Mouse (Mus musculus): ENCODE measurements around the gene Dclre1b. TPM values are rescaled to one million over a fixed set of nuclear protein-coding genes. Genes with fewer than 3 reads are reported as not detected.
"Not testable (repeated sequence)": the region's sequence is repeated elsewhere in the genome, so short reads cannot be mapped to it uniquely, and the experiment has no call there.

Gene Dclre1b
- polyA plus RNA-seq, 1 experiment from 2014 or later: 33.3 TPM

DNA sequence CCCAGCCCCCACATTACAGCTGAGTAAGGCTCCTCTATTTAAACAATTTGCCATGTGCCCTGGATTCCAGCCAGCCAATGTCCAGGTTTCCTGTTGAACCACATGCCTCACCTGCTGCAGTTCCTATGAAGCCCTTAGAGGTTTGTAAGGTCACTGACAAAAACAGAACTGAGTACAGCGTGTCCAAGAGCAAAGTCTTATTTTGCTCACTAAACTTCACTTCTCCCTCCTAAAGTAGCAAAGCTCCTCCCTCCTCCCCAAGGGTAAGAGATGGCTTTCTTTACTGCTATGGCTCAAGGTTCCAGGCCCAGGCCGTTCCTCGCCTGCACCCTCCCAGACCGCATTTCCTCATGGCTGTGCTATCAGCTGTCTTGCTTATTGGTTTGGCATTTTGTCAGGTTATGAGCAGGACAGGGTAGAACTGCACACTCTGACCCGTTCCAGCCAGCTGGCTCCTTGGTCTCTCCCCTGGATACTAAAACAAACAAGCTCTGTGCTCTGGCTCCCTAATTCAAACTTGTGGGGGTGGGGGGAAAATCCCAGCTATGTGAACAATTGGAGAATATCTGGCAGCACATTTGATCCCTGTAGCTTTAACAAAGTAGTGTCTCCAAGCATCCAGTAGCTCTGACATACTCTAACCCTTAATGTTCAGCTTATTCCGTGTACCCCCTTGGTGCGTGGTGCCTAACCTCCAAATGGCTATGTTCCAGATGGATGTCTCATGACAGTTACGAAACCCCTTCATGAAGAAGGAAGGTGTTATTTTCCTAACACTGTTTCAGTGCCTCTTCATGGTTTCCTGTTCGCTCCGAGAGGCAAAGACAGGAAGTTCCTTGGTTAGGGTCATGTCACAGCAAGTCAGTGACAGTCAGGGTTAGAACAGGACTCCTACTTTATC, 7.4 kb downstream of the Dclre1b start:
- Histone ChIP-seq H3K4me1 (peaks cover 7% of the 10 kb centered on the region; the same call in 1 of the 2 replicates), H3K4me2 (replicated peaks) (no peak overlapping the region), H3K27ac (peak overlapping the region; percentile 33; the same call in 1 of the 2 replicates), H3K27me3 (no peaks in the 10 kb centered on the region), H3K36me3 (peaks cover 44% of the 10 kb centered on the region), H3K9ac (no peak overlapping the region), H3K9me3 (no peaks in the 10 kb centered on the region), H3K4me3 (no peak overlapping the region)
- WGBS: 75% methylated on average over 10 of the region's 10 CpGs
- peak; percentile 80 for ATAC-seq (ENCODE audit: low FRiP score, low read depth)

DNA sequence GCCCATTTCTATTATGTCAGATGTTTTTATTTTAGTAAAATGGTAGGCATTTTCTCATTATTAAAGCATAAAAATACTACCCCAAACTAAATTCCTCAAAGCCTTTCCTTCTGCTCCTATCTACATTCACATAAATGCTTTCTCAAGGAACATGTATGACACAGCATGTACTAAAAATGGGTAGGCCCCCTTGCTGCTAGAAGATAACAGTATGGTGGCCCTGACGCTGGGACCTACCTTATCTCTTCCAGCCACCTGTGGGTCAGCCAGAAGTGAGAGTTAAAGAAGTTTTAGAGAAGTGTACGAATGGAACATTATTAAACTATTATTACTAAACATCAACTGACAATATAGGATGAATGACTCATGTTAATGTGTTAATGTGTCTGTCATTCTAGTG, 9.7 kb downstream of the Dclre1b start:
- WGBS: 78% methylated on average over 2 of the region's 2 CpGs
- Histone ChIP-seq H3K4me1 (peaks cover 7% of the 10 kb centered on the region; the same call in 1 of the 2 replicates), H3K4me2 (replicated peaks) (no peak overlapping the region), H3K27me3 (no peaks in the 10 kb centered on the region), H3K9ac (no peak overlapping the region), H3K27ac (no peak overlapping the region), H3K9me3 (no peaks in the 10 kb centered on the region), H3K36me3 (peaks cover 27% of the 10 kb centered on the region), H3K4me3 (no peak overlapping the region)
- ATAC-seq (ENCODE audit: low FRiP score, low read depth): no peak

DNA sequence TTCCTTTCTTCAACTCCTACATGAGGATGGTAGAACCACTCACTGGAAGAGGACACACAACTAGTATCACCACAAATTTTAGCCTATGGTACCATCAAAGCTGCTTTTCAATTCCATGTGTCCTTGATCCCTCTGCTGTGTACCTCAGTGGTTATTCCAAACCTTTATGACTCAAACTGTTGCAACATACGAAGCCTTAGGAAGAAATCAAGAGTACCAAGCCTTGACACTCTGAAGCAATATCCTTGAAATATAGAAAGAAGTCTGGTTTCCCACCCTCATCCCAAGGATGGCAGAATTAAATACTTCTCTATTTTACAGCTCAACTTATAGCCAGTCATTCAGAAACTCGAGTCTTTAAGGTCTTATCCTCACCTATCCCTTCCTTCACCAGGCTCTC, 12.9 kb downstream of the Dclre1b start:
- Histone ChIP-seq H3K27ac (no peak overlapping the region), H3K36me3 (no peaks in the 10 kb centered on the region), H3K9ac (no peak overlapping the region), H3K9me3 (no peaks in the 10 kb centered on the region), H3K27me3 (0 out of 2 replicates have a peak, but pooled peaks cover 3% of the 10 kb centered on the region), H3K4me3 (no peak overlapping the region), H3K4me2 (replicated peaks) (no peak overlapping the region), H3K4me1 (peaks cover 6% of the 10 kb centered on the region; the same call in 1 of the 2 replicates)
- 56% methylated on average over 2 of the region's 2 CpGs for WGBS
- no peak for ATAC-seq (ENCODE audit: low FRiP score, low read depth)

DNA sequence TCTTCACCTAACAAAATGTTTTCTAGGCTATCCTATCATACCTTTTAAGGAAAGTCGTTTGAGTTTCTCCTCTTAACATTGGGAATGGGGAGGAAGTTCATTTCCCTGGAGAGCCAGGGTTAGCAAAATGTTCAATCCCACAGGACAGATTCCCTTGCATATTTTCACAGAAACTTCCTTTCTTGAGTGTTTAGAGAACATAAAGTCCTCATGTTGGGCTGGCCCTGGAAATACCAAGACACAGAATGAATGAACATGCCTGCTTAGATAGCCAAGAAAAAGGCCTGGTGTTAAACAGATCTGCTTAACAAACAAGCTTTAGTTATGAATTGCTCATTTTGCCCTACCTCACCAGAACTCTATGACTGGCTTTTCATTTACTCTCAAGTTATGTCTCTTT, 16.7 kb downstream of the Dclre1b start:
- Histone ChIP-seq H3K4me2 (replicated peaks) (no peak overlapping the region), H3K4me1 (peaks cover 21% of the 10 kb centered on the region)
- no peak for ATAC-seq (ENCODE audit: low FRiP score, low read depth)

DNA sequence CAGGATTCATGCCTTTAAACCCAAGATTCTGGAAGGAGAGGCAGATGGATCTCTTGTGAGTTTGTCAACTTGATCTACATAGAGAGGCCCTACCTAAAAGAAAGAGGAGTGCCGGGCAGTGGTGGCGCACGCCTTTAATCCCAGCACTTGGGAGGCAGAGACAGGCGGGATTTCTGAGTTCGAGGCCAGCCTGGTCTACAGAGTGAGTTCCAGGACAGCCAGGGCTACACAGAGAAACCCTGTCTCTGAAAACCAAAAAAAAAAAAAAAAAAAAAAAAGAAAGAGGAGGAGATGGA, 17.2 kb downstream of the Dclre1b start:
- not testable (repeated sequence) for H3K9me3 ChIP-seq; H3K27me3 ChIP-seq; H3K27ac ChIP-seq; ATAC-seq (ENCODE audit: low FRiP score, low read depth); H3K36me3 ChIP-seq
- Histone ChIP-seq H3K9ac (peak overlapping the region; percentile 93; the same call in 1 of the 2 replicates), H3K4me2 (replicated peaks) (peak overlapping the region; percentile 77), H3K4me3 (peak overlapping the region; percentile 93; the same call in 1 of the 2 replicates), H3K4me1 (peaks cover 25% of the 10 kb centered on the region)
- 85% methylated on average over 5 of the region's 5 CpGs for WGBS

More for the DNA sequence above, 16.7 kb downstream of the Dclre1b start:
- 78% methylated on average over 1 of the region's 1 CpGs for WGBS
- no peaks in the 10 kb centered on the region for H3K9me3 ChIP-seq
- H3K27me3 ChIP-seq: 0 out of 2 replicates have a peak, but pooled peaks cover 3% of the 10 kb centered on the region
- H3K27ac ChIP-seq: no peak overlapping the region
- no peak overlapping the region for H3K9ac ChIP-seq
- H3K36me3 ChIP-seq: no peaks in the 10 kb centered on the region
- no peak overlapping the region for H3K4me3 ChIP-seq

DNA sequence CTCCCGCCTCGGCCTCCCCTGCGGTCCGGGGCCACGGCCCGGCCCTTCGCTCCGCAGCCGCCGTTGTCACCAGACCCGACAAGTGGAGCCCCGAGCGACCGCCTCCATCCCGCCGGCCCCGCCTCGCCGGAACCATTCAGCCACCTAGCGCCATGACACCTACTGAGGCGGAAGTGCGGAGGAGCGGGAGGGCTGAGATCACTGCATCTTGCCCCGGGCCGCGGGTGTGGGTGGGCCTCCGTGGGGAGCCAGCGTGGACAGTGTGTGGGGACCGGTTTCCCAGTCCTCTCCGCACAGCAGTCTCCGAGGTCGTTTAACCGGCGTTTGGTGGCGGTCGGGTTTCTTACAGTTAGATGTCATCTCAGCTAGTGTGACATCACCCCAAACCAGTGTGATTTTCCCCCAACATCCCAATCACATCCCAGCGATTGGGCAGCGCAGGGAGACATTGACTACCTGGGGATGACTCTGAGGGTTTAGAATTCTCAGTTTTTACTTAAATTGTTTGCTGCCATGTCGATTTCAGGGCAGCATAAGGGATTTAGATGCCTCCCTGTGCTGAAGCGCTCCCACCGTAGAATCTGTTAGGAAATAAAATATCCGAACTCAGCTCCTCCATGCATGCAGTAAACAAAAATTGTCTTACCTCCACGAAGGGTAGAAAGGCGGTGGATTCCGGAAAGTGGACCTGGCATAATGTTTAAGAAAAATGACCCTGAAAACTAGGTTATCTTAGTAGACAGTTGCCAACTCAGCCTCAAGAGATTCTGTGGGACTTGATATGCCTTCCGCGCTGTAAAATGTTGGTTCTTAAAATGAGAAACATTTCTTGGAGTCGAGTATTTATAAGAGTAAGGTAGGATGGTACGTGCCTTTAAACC, 17.8 kb downstream of the Dclre1b start, which contains the start of gene Hipk1:
Gene Hipk1, minus strand, starts transcription at position 334 of the 881 bp plus-strand sequence.
- Histone ChIP-seq H3K9me3 (no peaks in the 10 kb centered on the region), H3K27ac (peak within 1 kb of the TSS; percentile 89), H3K4me2 (replicated peaks) (peak within 1 kb of the TSS; percentile 77), H3K9ac (peak within 1 kb of the TSS; percentile 93), H3K36me3 (no peaks in the 10 kb centered on the region), H3K4me3 (peak within 1 kb of the TSS; percentile 93), H3K4me1 (peaks cover 25% of the 10 kb centered on the region), H3K27me3 (0 out of 2 replicates have a peak, but pooled peaks cover 3% of the 10 kb centered on the region)
- WGBS: 10% methylated on average over 49 of the region's 49 CpGs
- peak; percentile 96 for ATAC-seq (ENCODE audit: low FRiP score, low read depth)

DNA sequence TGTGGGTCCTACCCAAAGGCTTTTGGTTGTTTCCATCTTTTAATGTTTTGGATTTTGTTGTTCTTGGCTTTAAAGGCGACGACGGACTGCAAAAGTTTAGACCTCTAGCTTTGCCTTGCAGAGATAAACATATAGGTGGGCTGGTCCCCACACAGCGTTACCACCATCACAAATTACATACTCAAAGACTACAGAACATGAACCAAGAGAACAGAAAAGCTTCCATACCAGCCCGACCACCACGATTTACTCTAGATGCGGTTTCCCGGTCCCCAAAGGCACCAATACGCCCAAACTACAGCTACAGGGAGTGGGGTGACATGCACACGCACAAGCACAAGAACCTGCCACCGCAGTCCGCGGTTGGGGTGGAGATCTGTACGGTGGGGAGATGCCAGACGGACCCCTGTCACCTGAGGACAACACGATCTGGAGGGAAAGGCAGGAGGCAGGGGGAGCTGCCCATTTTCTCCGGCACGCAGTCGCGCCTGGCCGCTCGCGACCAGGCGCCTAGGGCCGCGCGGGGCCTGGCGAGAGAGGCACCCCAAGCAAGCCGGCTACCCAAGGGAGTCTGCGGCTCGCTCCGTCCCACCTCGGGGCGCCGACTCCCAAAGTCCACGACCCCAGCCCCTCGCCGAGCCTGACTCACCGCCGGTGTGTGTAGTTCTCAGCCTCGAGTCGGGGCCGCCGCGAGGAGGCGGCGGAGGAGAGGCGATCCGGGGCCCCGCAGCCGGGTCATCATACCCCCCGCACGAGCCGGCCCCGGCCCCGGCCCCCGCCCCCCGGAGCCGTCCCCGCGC, 18.7 kb downstream of the Dclre1b start:
- Histone ChIP-seq H3K4me2 (replicated peaks) (peak overlapping the region; percentile 77), H3K4me1 (peaks cover 25% of the 10 kb centered on the region), H3K27me3 (0 out of 2 replicates have a peak, but pooled peaks cover 3% of the 10 kb centered on the region), H3K36me3 (no peaks in the 10 kb centered on the region), H3K4me3 (peak overlapping the region; percentile 93), H3K27ac (peak overlapping the region; percentile 89), H3K9ac (peak overlapping the region; percentile 93), H3K9me3 (no peaks in the 10 kb centered on the region)
- peak; percentile 86 for ATAC-seq (ENCODE audit: low FRiP score, low read depth)
- 0% methylated on average over 48 of the region's 61 CpGs for WGBS

DNA sequence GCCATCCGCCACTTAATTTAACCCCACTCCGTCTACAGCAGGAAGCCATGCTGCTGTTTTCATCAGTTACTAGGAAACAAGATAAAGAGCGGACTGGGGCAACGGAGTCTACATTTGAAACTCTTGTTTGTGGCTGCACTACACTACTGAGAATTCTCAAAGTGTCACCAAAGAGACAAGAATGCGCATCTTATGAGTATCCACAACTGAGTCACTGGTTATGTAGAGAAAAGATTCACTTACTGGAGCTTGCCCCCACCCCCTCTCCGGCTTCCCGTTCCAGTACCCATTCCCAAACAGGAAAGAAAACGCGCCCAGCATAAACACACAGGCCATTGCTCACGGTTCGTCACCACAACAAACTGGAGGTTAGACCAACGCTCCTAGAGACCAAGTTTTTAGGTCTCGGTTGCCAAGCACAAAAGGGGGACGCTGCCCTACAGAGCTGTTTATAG, 19.3 kb downstream of the Dclre1b start:
- H3K36me3 ChIP-seq: no peaks in the 10 kb centered on the region
- no peak for ATAC-seq (ENCODE audit: low FRiP score, low read depth)
- H3K4me2 ChIP-seq (replicated peaks): peak overlapping the region; percentile 77
- no peaks in the 10 kb centered on the region for H3K9me3 ChIP-seq
- H3K4me3 ChIP-seq: peak overlapping the region; percentile 93
- H3K9ac ChIP-seq: peak overlapping the region; percentile 93
- 3% methylated on average over 14 of the region's 14 CpGs for WGBS
- peak overlapping the region; percentile 29; the same call in 1 of the 2 replicates for H3K27ac ChIP-seq
- H3K27me3 ChIP-seq: 0 out of 2 replicates have a peak, but pooled peaks cover 3% of the 10 kb centered on the region
- peaks cover 32% of the 10 kb centered on the region for H3K4me1 ChIP-seq

DNA sequence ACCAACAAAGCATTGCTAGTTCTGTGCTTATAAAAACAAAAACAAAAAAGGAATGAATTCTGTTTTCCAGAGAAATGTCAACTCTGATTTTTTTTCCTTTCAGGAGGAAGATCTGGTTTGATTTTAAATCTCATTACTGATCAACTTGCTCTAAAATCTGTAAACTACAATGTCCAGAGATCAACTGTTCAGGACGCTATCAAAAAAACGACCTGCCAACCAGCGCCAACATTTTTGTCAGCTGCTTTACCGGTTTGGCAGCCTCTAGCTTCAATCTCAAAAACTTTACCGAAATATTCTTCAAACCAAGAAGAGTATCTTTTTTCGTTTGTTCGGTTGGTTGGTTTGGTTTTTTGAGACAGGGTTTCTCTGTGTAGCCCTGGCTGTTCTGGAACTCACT, 20.1 kb downstream of the Dclre1b start:
- Histone ChIP-seq H3K4me1 (peaks cover 35% of the 10 kb centered on the region), H3K4me3 (peak overlapping the region; percentile 93; the same call in 1 of the 2 replicates), H3K36me3 (no peaks in the 10 kb centered on the region), H3K9me3 (no peaks in the 10 kb centered on the region), H3K4me2 (replicated peaks) (peak overlapping the region; percentile 77), H3K27me3 (0 out of 2 replicates have a peak, but pooled peaks cover 2% of the 10 kb centered on the region), H3K27ac (no peak overlapping the region), H3K9ac (no peak overlapping the region)
- 78% methylated on average over 7 of the region's 7 CpGs for WGBS
- no peak for ATAC-seq (ENCODE audit: low FRiP score, low read depth)

DNA sequence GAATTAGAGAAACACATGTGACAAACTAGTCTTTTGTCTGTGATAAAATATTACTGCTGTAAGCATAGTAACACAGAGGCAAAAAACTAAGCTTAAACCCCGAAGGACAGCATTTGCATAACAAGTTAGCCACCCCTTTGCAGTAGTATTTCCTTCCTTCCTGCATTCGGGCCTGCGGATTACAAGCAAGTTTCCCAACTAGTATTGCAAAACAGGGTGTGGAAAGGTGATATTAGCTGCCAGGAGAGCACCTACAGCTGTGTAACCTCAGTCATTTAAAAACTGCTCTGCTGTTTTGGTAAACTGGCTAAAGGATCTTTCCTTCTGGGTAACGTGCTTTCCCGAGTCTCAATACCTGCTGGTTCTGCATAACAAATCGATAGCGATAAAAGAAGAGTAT, 22.0 kb downstream of the Dclre1b start:
- ATAC-seq (ENCODE audit: low FRiP score, low read depth): no peak
- Histone ChIP-seq H3K4me2 (replicated peaks) (no peak overlapping the region), H3K9ac (no peak overlapping the region), H3K36me3 (no peaks in the 10 kb centered on the region), H3K27ac (no peak overlapping the region), H3K4me1 (peaks cover 35% of the 10 kb centered on the region), H3K27me3 (no peaks in the 10 kb centered on the region), H3K4me3 (no peak overlapping the region), H3K9me3 (no peaks in the 10 kb centered on the region)
- WGBS: 75% methylated on average over 7 of the region's 7 CpGs

Data from limb, embryonic 13.5 days (tissue).